8 mouse cellular contexts compared by ENCODE assay signal in the genomic region with DNA sequence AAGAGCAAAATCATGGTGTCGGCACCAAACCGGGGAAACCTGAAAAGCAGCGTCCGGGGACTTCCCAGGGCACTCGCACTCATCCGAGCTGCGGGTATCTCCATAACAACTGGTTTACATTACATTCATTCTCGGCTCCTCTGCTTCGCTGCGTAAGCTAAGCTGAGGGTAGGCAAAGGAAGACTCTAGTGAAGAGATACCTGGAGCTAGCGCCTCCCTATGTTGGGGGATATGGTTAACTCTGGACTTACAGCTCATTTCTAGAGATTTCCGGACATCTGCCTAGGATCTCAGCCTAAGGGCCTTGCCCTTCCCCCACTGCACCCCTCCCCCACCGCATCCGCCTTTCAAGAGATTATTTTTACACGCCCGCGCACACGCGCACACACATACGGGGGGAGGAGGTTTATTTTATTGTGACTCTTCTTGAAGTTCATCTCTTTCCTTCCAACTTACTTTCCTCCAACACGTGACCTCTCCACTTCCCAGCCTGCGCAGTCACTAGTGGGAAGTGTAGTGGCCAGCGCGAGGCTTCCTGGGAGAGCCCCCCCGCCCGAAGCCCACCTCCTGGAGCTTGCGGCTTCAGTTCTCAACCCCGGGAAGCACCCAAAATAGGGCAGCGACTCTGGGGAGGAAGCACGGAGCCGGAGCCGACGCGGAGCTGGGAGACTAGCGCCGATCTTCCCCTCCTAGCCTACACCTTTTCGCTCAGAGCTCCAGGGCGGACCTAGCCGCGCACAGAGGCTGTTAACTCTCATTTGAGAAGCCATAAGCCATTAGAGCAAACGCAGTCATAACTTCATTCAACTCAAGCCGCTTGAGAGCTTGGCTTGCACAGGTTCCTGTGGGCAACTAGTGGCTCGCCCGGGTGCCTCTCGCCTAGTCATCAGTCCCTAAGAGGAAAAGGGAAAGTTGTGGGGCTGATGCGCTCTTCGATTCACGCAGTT. TPM values are rescaled to one million over a fixed set of nuclear protein-coding genes. Genes with fewer than 3 reads are reported as not detected.
DNase-seq lines count a peak whose midpoint lies in the region; ATAC-seq and TF ChIP-seq lines count a peak whose summit lies in the region.

No protein-coding gene starts in this region.

- H3K9ac ChIP-seq in forebrain, embryonic 14.5 days (ENCODE audit: low read length): no peak overlapping the region
- H3K9ac ChIP-seq in liver, embryonic 12.5 days: no peak overlapping the region
- H3K9ac ChIP-seq in stomach, postnatal 0 days (ENCODE audit: low read length): no peak overlapping the region

- H3K27ac ChIP-seq in forebrain, embryonic 14.5 days (ENCODE audit: low read depth, low read length): no peak overlapping the region
- no peak overlapping the region for H3K27ac ChIP-seq in liver, embryonic 12.5 days
- no peak overlapping the region for H3K27ac ChIP-seq in stomach, postnatal 0 days (replicated peaks)

- DNase-seq in layer of hippocampus, postnatal 14 days (ENCODE audit: low spot score in 2 of 2): peak; percentile 13 to 29
- no peak for DNase-seq in layer of hippocampus, adult 8-10 months (ENCODE audit: low spot score in 2 of 2)
- peak; percentile 35 for DNase-seq in cerebellum, adult 9-10 months
- DNase-seq in forebrain, embryonic 14.5 days (ENCODE audit: low spot score): no peak
- no peak for DNase-seq in stomach, postnatal 0 days (ENCODE audit: low spot score)
- no peak for DNase-seq in spleen, postnatal 36 days (ENCODE audit: low spot score in 2 of 2)
- no peak for DNase-seq in c-Kit-positive CD71-positive TER-119-positive erythroid progenitor cells, embryonic 14.5 days (ENCODE audit: low spot score)

- peaks cover 13% of the 10 kb centered on the region; the same call in 1 of the 2 replicates for H3K4me1 ChIP-seq in forebrain, embryonic 14.5 days (ENCODE audit: control insufficient read depth, insufficient read depth, low read length)
- peaks cover 9% of the 10 kb centered on the region; the same call in 1 of the 2 replicates for H3K4me1 ChIP-seq in liver, embryonic 12.5 days
- H3K4me1 ChIP-seq in stomach, postnatal 0 days (replicated peaks; ENCODE audit: control insufficient read depth, insufficient read depth): no peaks in the 10 kb centered on the region; the same call in 1 of the 2 replicates

- no peak for TF ChIP-seq CTCF in stomach, postnatal 0 days (IDR thresholded peaks at IDR 0.05; ENCODE audit: low read depth)

- no peaks in the 10 kb centered on the region for H3K9me3 ChIP-seq in forebrain, embryonic 14.5 days (replicated peaks; ENCODE audit: control insufficient read depth, low read length)
- no peaks in the 10 kb centered on the region for H3K9me3 ChIP-seq in liver, embryonic 12.5 days (replicated peaks)
- no peaks in the 10 kb centered on the region for H3K9me3 ChIP-seq in stomach, postnatal 0 days (ENCODE audit: control insufficient read depth, low read length)

- H3K4me2 ChIP-seq in forebrain, embryonic 14.5 days (ENCODE audit: low read length): peak overlapping the region; percentile 78
- H3K4me2 ChIP-seq in liver, embryonic 12.5 days: peak overlapping the region; percentile 50
- peak overlapping the region; percentile 46 for H3K4me2 ChIP-seq in stomach, postnatal 0 days (replicated peaks; ENCODE audit: low read depth)

- no peak for ATAC-seq in forebrain, embryonic 14.5 days
- ATAC-seq in liver, embryonic 12.5 days: no peak
- ATAC-seq in stomach, postnatal 0 days (ENCODE audit: low FRiP score, low TSS enrichment): peak; percentile 15; the same call in 1 of the 2 replicates

- under 1% methylated on average over 47 of the region's 48 CpGs for WGBS in forebrain, embryonic 14.5 days
- 1% methylated on average over 48 of the region's 48 CpGs for WGBS in liver, embryonic 12.5 days (ENCODE audit: insufficient replicate concordance)
- WGBS in stomach, postnatal 0 days: 1% methylated on average over 48 of the region's 48 CpGs

- no peak for TF ChIP-seq EP300 in stomach, postnatal 0 days (optimal IDR thresholded peaks at IDR 0.05)

- peak overlapping the region; percentile 36 for H3K4me3 ChIP-seq in forebrain, embryonic 14.5 days (ENCODE audit: low read depth, low read length)
- H3K4me3 ChIP-seq in liver, embryonic 12.5 days: peak overlapping the region; percentile 30
- H3K4me3 ChIP-seq in stomach, postnatal 0 days (ENCODE audit: low read depth, low read length): peak overlapping the region; percentile 13; the same call in 1 of the 2 replicates

- H3K36me3 ChIP-seq in forebrain, embryonic 14.5 days (ENCODE audit: control insufficient read depth, insufficient read depth, low read length): no peaks in the 10 kb centered on the region
- H3K36me3 ChIP-seq in liver, embryonic 12.5 days: no peaks in the 10 kb centered on the region
- H3K36me3 ChIP-seq in stomach, postnatal 0 days (ENCODE audit: control insufficient read depth, insufficient read depth, low read length): no peaks in the 10 kb centered on the region

- H3K27me3 ChIP-seq in forebrain, embryonic 14.5 days (replicated peaks; ENCODE audit: control insufficient read depth, insufficient read depth, low read length): peaks cover 39% of the 10 kb centered on the region
- peaks cover 64% of the 10 kb centered on the region for H3K27me3 ChIP-seq in liver, embryonic 12.5 days (replicated peaks)
- H3K27me3 ChIP-seq in stomach, postnatal 0 days (ENCODE audit: control insufficient read depth, insufficient read depth, low read length): peaks cover 19% of the 10 kb centered on the region

RNA-seq across cellular contexts. Expression of gene Bdnf, which starts 0.7 kb away (rescaled TPM):
- total RNA-seq in layer of hippocampus, postnatal 14 days (2021): 10 to 100 TPM; 34.2 TPM
- total RNA-seq in layer of hippocampus, adult 8-10 months (2022): 10 to 100 TPM; 24.6 to 32.2 (median 29.8) TPM
- 2.0 and 2.9 TPM in 2 replicates for polyA plus RNA-seq in forebrain, embryonic 14.5 days (2014; fragmentation: Nextera tagmentation; extraction: Ambion mirVana)
- 0.25 and 0.33 TPM in 2 replicates for polyA plus RNA-seq in liver, embryonic 12.5 days (2016; fragmentation: Nextera tagmentation; extraction: Ambion mirVana)
- polyA plus RNA-seq in stomach, postnatal 0 days (2015; fragmentation: Nextera tagmentation; extraction: Ambion mirVana): 2.0 and 2.1 TPM in 2 replicates

Comparison
In these comparisons a context has a peak if more than half of its experiments do, and no peak if none do; other contexts are left out.
1. DNase-seq: peak in layer of hippocampus, postnatal 14 days (2 of 2) and cerebellum, adult 9-10 months (single experiment); none in layer of hippocampus, adult 8-10 months (0 of 2), forebrain, embryonic 14.5 days (single experiment), stomach, postnatal 0 days (single experiment), spleen, postnatal 36 days (0 of 2) and c-Kit-positive CD71-positive TER-119-positive erythroid progenitor cells, embryonic 14.5 days (single experiment).
2. Peak in every context shown above with its lines, with median percentiles within 50 percentile points of each other: H3K4me2 ChIP-seq and H3K4me3 ChIP-seq.